Mouse (Mus musculus) fibroblast of lung, adult 2 months (primary cell): ENCODE measurements around the gene Stim2.

Source experiments
- DNase-seq: peaks from one replicate; pipeline ENCODE4 v3.0.0-alpha.2; 2011; ENCODE audit warnings: low read depth

Stim2 gene

GRCm38 (mm10) chr5:54116538-54116937, 118.2 kb downstream of the Stim2 start:
- no peak for DNase-seq

GRCm38 (mm10) chr5:54118410-54119212, 120.3 kb downstream of the Stim2 start:
- no peak for DNase-seq

- no peak for DNase-seq
Measured at GRCm38 (mm10) chr5:54148091-54148795, 149.9 kb downstream of the Stim2 start.

GRCm38 (mm10) chr5:54154503-54155226, 156.4 kb downstream of the Stim2 start:
- DNase-seq = no peak

GRCm38 (mm10) chr5:54155227-54155776, 157.0 kb downstream of the Stim2 start:
- DNase-seq = no peak

DNA sequence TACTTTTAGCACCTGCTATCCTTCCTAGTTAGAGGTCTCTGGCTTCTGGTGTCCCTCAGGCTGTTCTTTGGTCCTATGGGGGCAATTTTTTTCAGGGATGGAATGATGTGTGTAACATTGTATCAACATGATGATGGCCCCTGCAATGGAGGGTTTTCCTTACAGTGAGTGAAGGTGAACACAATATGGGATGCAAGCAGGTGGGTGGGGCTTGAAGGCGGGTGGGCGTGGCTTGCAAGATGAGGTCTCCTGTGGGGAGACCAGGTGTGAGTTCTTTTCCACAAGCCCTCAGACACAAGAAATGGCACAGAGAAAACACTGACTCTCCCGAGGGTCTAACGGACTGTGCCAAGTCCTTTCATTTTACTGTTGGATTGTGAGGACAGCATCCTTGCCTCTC, 157.6 kb downstream of the Stim2 start:
- no peak for DNase-seq

GRCm38 (mm10) chr5:54156944-54157527, 158.7 kb downstream of the Stim2 start:
- DNase-seq = no peak

DNA sequence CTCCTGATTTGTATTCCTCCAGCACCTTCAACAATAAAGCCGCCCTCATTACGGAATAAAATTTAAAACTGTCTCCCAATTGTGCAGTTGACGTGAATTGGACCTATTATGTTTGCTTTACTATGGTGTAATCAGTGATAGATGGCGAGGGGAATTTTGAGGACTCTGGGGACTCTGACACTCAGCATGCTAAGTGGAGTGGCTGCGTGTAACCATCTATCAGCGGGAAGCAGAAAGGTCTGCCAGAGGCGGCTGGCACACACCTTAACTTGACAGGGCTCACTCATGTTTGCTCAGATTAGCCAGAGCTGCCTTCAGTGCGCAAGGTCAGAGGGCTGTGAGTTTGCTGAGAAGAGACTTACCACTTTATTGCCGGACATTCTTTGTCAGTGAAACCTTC, 159.9 kb downstream of the Stim2 start:
- no peak for DNase-seq

- no peak for DNase-seq
Measured at GRCm38 (mm10) chr5:54159156-54159793, 161.0 kb downstream of the Stim2 start.

GRCm38 (mm10) chr5:54160561-54160960, 162.3 kb downstream of the Stim2 start:
- no peak for DNase-seq

GRCm38 (mm10) chr5:54163890-54164289, 165.6 kb downstream of the Stim2 start:
- DNase-seq = no peak
